ENCODE assay signal across 15 mouse cellular contexts in the genomic region with DNA sequence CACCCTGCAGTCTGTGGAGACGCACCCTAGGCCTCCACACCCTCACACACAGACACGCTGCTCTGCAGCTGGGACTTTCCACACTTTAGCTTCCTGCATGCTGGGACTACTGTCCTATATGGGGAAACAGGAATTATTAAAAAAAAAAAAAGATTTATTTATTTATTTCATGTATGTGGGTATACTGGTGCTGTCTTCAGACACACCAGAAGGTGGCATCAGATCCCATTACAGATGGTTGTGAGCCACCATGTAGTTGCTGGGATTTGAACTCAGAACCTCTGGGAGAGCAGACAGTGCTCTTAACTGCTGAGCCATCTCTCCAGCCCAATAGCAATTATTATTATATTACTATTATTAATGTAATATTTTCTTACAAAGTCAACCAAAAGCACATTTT.
"Had no signal": no experiment of that assay in that cellular context is flagged by ENCODE, and none has a peak within 500 bp of the region (broad histone marks: within the 10 kb centered on the region; RNA-seq: fewer than 3 reads in every experiment).

No protein-coding gene starts in this region.

- H3K9me3 ChIP-seq: kidney, embryonic 15.5 days; limb, embryonic 12.5 days; liver, embryonic 13.5 days; megakaryocyte, embryonic 14.5 days had no signal

- DNase-seq: kidney, adult 18-20 months; kidney, postnatal 4 days; liver; liver, embryonic 13.5 days; liver, postnatal 0 days; right cerebral cortex, adult 18-20 months; right cerebral cortex, postnatal 25 days; thymus, postnatal 4 days had no signal

- H3K9ac ChIP-seq: kidney, embryonic 15.5 days; limb, embryonic 12.5 days; liver, embryonic 13.5 days; liver, postnatal 0 days had no signal

- ATAC-seq: inflammation-experienced regulatory T-cells, adult 6 months; liver, postnatal 0 days; midbrain, embryonic 16.5 days had no signal

- H3K27ac ChIP-seq: kidney, embryonic 15.5 days; limb, embryonic 12.5 days; liver, embryonic 13.5 days; macrophage had no signal

- H3K27me3 ChIP-seq: kidney, embryonic 15.5 days; limb, embryonic 12.5 days; liver, embryonic 13.5 days; megakaryocyte, embryonic 14.5 days had no signal

- H3K4me3 ChIP-seq: kidney, embryonic 15.5 days; limb, embryonic 12.5 days; liver, embryonic 13.5 days; megakaryocyte, embryonic 14.5 days had no signal

- H3K4me2 ChIP-seq: kidney, embryonic 15.5 days; limb, embryonic 12.5 days; liver, embryonic 13.5 days; midbrain, embryonic 11.5 days had no signal
